Mouse (Mus musculus) gastrocnemius, postnatal 10 days (tissue): Measurements from ENCODE around the gene Tecpr2. TPM values are rescaled to one million over a fixed set of nuclear protein-coding genes. Genes with fewer than 3 reads are reported as not detected.
"Not testable (repeated sequence)": the region's sequence is repeated elsewhere in the genome, so short reads cannot be mapped to it uniquely, and the experiment has no call there.

Experiments used
- DNase-seq: peaks from one replicate; pipeline ENCODE4 v3.0.0; 2021; ENCODE audit warnings: mixed read lengths
- long read RNA-seq, 2 experiments: library from polyadenylated mRNA; stranded (forward); transcript quantifications; one replicate each; pipeline ENCODE4 v2.0.0; 2021
- total RNA-seq, 2 experiments: library from RNA; stranded (reverse); gene quantifications; 2 replicates each; pipeline ENCODE4 v1.2.3; 2021

The Tecpr2 gene
- 1 to 10 TPM; 2.6 to 3.3 TPM for total RNA-seq
- long read RNA-seq, experiment 1 = 0 reads
- long read RNA-seq, experiment 2 = 0 reads

DNA sequence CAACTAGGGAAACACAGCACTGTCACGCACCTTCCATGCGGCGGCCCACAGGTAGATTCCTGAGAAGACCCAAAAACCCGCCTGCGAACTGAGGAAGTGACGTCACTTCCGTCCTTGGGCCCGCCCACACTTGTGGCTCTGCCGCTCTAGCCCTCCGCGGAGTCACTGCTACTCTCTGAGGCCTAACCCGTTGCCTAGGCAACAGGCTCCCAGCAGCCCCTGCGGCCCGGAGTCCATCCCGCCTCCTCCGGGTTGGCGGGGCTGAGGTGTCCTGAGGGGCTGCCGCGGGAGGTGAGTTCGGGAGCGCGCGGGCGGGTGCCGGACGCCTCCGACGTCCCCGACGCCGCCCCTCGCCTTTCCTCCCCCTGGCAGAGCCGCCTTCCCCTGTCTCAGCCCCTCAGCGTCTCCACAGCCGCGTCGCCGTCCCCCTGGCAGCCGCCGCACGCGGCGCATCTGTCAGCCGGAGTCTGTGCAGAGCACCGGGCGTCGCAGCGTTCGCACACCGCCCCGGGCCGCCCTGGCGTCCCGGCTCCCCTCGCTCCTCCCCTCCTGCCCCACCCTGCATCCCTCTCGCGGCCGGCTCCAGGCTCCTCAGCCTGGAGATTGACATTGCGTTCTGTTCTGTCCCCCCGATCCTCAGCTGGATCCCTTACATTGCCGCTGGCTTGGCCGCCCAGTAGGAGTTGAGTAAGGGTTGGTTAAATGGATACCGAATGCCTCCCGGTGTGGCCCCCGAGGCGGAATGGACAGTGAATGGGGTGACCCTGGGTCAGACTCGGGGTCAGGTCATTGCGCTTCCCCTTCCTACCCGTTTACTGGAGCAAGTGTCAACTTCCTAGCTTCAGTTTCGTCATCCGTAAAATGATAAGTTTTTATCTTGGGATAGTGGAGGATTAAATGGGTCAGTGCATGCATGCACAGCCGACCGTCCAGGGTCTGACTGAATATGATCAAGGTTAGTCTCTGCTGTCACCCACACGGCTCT lies at the start of gene Tecpr2, which contains the start of gene Cinp:
Gene Tecpr2, plus strand, starts transcription at position 229 of the 985 bp plus-strand sequence.
Gene Cinp, minus strand, starts transcription at position 110 of the 985 bp plus-strand sequence.
- peak; percentile 91 for DNase-seq

- DNase-seq = peak; percentile 96
Observed at GRCm38 (mm10) chr12:110840348-110841198, 48.5 kb upstream of the Tecpr2 start, which contains the start of gene Mok. Mok (minus strand) TSS chr12:110840939.

- DNase-seq = no peak
Observed at GRCm38 (mm10) chr12:110841731-110842493, 47.2 kb upstream of the Tecpr2 start.

- peak; percentile 83 for DNase-seq
Observed at GRCm38 (mm10) chr12:110843194-110844048, 45.6 kb upstream of the Tecpr2 start.

GRCm38 (mm10) chr12:110844227-110845130 lies 44.6 kb upstream of the Tecpr2 start:
- peak; percentile 27 for DNase-seq

GRCm38 (mm10) chr12:110845131-110845880 lies 43.8 kb upstream of the Tecpr2 start:
- DNase-seq = peak; percentile 85

GRCm38 (mm10) chr12:110846191-110846765 lies 42.8 kb upstream of the Tecpr2 start:
- no peak for DNase-seq

- peak; percentile 88 for DNase-seq
Observed at GRCm38 (mm10) chr12:110850010-110850928, 38.8 kb upstream of the Tecpr2 start, which contains the start of gene Zfp839. Zfp839 (plus strand) TSS chr12:110850253.

DNA sequence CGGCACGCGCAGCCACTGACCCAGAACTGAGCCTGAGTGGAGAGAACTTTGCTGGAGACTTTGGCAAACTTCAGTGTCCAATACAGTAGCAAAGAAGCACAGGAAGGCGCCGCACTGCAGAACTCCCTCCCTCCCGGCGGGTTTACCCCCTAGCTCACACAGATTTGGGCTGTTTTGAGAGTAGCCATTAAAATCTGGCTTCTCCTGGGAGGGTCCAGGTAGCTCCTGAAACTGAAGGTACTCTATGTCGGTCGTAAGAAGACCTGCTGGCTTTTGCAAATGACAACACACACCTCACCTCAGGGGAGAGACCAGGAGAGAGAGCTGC lies 38.2 kb upstream of the Tecpr2 start:
- DNase-seq = no peak

GRCm38 (mm10) chr12:110851414-110851813 lies 37.6 kb upstream of the Tecpr2 start:
- DNase-seq = no peak

- DNase-seq = no peak
Observed at GRCm38 (mm10) chr12:110851923-110852322, 37.1 kb upstream of the Tecpr2 start.

- no peak for DNase-seq
Observed at GRCm38 (mm10) chr12:110854786-110855737, 34.0 kb upstream of the Tecpr2 start.

GRCm38 (mm10) chr12:110857196-110857595 lies 31.9 kb upstream of the Tecpr2 start:
- DNase-seq = no peak

DNA sequence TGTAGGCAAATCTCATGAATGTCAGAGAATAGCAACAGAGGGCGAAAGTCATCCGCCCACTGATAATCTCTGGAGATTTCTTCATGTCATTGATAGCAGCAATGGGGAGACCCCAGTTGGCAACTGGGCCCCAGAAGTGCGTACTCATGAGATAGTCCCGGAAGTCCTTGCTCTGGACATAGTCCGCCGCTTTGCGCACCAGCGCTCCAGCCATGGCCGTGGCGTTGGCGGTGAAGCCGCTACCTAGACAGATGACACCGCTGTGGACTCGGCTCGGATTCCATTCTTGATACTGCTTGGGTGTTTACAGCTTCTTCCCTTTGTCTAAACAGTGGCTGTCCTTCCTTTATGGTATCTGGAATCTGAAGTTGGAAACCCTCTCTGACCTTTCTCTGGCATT lies 30.4 kb upstream of the Tecpr2 start:
- not testable (repeated sequence) for DNase-seq

DNA sequence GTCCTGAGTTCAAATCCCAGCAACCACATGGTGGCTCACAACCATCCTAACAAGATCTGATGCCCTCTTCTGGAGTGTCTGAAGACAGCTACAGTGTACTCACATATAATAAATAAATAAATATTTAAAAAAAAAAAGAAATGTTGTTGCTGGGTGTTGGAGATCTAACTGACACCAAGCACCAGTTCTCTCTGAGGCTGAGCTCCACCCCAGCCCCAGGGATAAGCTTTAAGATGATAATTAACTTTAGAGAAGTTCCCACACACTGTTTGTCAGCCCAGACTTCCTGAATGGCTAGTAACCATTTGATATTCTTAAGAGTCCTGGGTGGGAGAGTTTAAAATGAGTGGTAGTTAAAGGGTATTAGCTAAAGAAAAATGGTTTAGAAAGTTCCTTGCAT lies 28.8 kb upstream of the Tecpr2 start:
- DNase-seq = no peak

GRCm38 (mm10) chr12:110861256-110861655 lies 27.8 kb upstream of the Tecpr2 start:
- DNase-seq = no peak
